Mouse (Mus musculus) hindbrain, embryonic 10.5 days (tissue): ENCODE measurements around the gene Tcp11x2. TPM values are rescaled to one million over a fixed set of nuclear protein-coding genes. Genes with fewer than 3 reads are reported as not detected.

Experiments used
- DNase-seq: peaks from one replicate; pipeline ENCODE4 v3.0.0-alpha.2; 2017; ENCODE audit warnings: low spot score
- H3K27ac ChIP-seq: fragments of 300-500 bp; sonication (generic); 2 replicates; pipeline ENCODE4 v1.5.1; 2016; ENCODE audit warnings: mild to moderate bottlenecking, moderate library complexity
- H3K27me3 ChIP-seq: fragments of 300-500 bp; sonication (generic); 2 replicates; pipeline ENCODE4 v1.6.1; 2016; ENCODE audit warnings: mild to moderate bottlenecking; ENCODE audit not compliant: poor library complexity, insufficient read depth, severe bottlenecking
- H3K36me3 ChIP-seq: fragments of 300-500 bp; sonication (generic); 2 replicates; pipeline ENCODE4 v1.6.1; 2016; ENCODE audit warnings: mild to moderate bottlenecking, moderate library complexity
- H3K4me1 ChIP-seq: fragments of 300-500 bp; sonication (generic); replicated peaks from 2 replicates; pipeline ENCODE4 v1.6.1; 2016; ENCODE audit warnings: mild to moderate bottlenecking
- H3K4me3 ChIP-seq: fragments of 300-500 bp; sonication (generic); 2 replicates; pipeline ENCODE4 v1.5.1; 2016; ENCODE audit warnings: mild to moderate bottlenecking, moderate library complexity
- H3K9me3 ChIP-seq: fragments of 300-500 bp; sonication (generic); 2 replicates; pipeline ENCODE4 v1.6.1; 2016; ENCODE audit warnings: mild to moderate bottlenecking, moderate library complexity
- WGBS: fragments of 180-500 bp; shearing (Covaris S2); methylation state at CpG from one replicate; pipeline ENCODE4 v1.1.7; 2016; 5-methylcytosine and 5-hydroxymethylcytosine counted together
- polyA plus RNA-seq: library from polyadenylated mRNA; unstranded; fragments of >200 nt; fragmentation: Nextera tagmentation; extraction: Ambion mirVana; gene quantifications from 2 replicates; pipeline ENCODE4 v1.2.1, GENCODE M21; 2016

Gene Tcp11x2
- polyA plus RNA-seq: 0.11 TPM in 1 of 2 replicates, not detected in the other

- Histone ChIP-seq H3K36me3 (no peaks in the 10 kb centered on the region), H3K4me1 (no peaks in the 10 kb centered on the region), H3K9me3 (no peaks in the 10 kb centered on the region), H3K27ac (no peak within 1 kb of the TSS), H3K4me3 (no peak within 1 kb of the TSS), H3K27me3 (peaks cover 30% of the 10 kb centered on the region)
- DNase-seq: no peak
- WGBS: 70% methylated on average over 1 of the region's 1 CpGs
Observed at GRCm38 (mm10) chrX:135693633-135694032, at the start of gene Tcp11x2. Gene Tcp11x2 (minus strand): TSS chrX:135693790.

GRCm38 (mm10) chrX:135743056-135743355 lies 49.4 kb upstream of the Tcp11x2 start:
- Histone ChIP-seq H3K4me3 (peak overlapping the region; percentile 66), H3K9me3 (no peaks in the 10 kb centered on the region), H3K27me3 (peaks cover 5% of the 10 kb centered on the region; the same call in 1 of the 2 replicates), H3K27ac (peak overlapping the region; percentile 86), H3K4me1 (peaks cover 6% of the 10 kb centered on the region; the same call in 1 of the 2 replicates), H3K36me3 (peaks cover 20% of the 10 kb centered on the region)
- DNase-seq: no peak
- 19% methylated on average over 7 of the region's 7 CpGs for WGBS

GRCm38 (mm10) chrX:135742304-135743055 lies 48.9 kb upstream of the Tcp11x2 start, which contains the start of the genes Armcx5 and Gprasp1:
Gene Armcx5 (plus strand): TSS chrX:135742733.
Gene Gprasp1 (plus strand): TSS chrX:135742733.
- peaks cover 20% of the 10 kb centered on the region for H3K36me3 ChIP-seq
- peaks cover 5% of the 10 kb centered on the region; the same call in 1 of the 2 replicates for H3K27me3 ChIP-seq
- H3K27ac ChIP-seq: peak within 1 kb of the TSS; percentile 86
- DNase-seq: peak; percentile 83
- WGBS: 20% methylated on average over 48 of the region's 48 CpGs
- no peaks in the 10 kb centered on the region for H3K9me3 ChIP-seq
- H3K4me1 ChIP-seq: peaks cover 6% of the 10 kb centered on the region; the same call in 1 of the 2 replicates
- H3K4me3 ChIP-seq: peak within 1 kb of the TSS; percentile 66

GRCm38 (mm10) chrX:135738730-135739520 lies 45.3 kb upstream of the Tcp11x2 start:
- Histone ChIP-seq H3K27ac (no peak overlapping the region), H3K36me3 (no peaks in the 10 kb centered on the region), H3K4me3 (no peak overlapping the region), H3K9me3 (no peaks in the 10 kb centered on the region), H3K4me1 (peaks cover 6% of the 10 kb centered on the region; the same call in 1 of the 2 replicates), H3K27me3 (peaks cover 5% of the 10 kb centered on the region; the same call in 1 of the 2 replicates)
- WGBS: 93% methylated on average over 2 of the region's 2 CpGs
- DNase-seq: no peak

- Histone ChIP-seq H3K27me3 (peaks cover 31% of the 10 kb centered on the region), H3K36me3 (no peaks in the 10 kb centered on the region), H3K9me3 (no peaks in the 10 kb centered on the region), H3K27ac (no peak within 1 kb of the TSS), H3K4me3 (no peak within 1 kb of the TSS), H3K4me1 (no peaks in the 10 kb centered on the region)
- DNase-seq: no peak
- 83% methylated on average over 10 of the region's 10 CpGs for WGBS
Observed at GRCm38 (mm10) chrX:135725161-135725560, 31.6 kb upstream of the Tcp11x2 start, which contains the start of gene Tmsb15a. Gene Tmsb15a (minus strand): TSS chrX:135725261.

- WGBS: 86% methylated on average over 2 of the region's 2 CpGs
- Histone ChIP-seq H3K36me3 (no peaks in the 10 kb centered on the region), H3K4me1 (no peaks in the 10 kb centered on the region), H3K27me3 (peaks cover 11% of the 10 kb centered on the region; the same call in 1 of the 2 replicates), H3K4me3 (no peak overlapping the region), H3K27ac (no peak overlapping the region), H3K9me3 (no peaks in the 10 kb centered on the region)
- DNase-seq: no peak
Observed at GRCm38 (mm10) chrX:135712845-135713244, 19.3 kb upstream of the Tcp11x2 start.

- Histone ChIP-seq H3K27me3 (peaks cover 4% of the 10 kb centered on the region; the same call in 1 of the 2 replicates), H3K4me3 (no peak overlapping the region), H3K4me1 (no peaks in the 10 kb centered on the region), H3K36me3 (no peaks in the 10 kb centered on the region), H3K27ac (no peak overlapping the region), H3K9me3 (no peaks in the 10 kb centered on the region)
- WGBS: 60% methylated on average over 2 of the region's 2 CpGs
- DNase-seq: no peak
Observed at GRCm38 (mm10) chrX:135704349-135704748, 10.8 kb upstream of the Tcp11x2 start.

- H3K27ac ChIP-seq: no peak overlapping the region
- DNase-seq: no peak
- WGBS: 92% methylated on average over 1 of the region's 1 CpGs
Observed at GRCm38 (mm10) chrX:135703111-135703510, 9.5 kb upstream of the Tcp11x2 start.

GRCm38 (mm10) chrX:135687802-135688201 lies 5.8 kb downstream of the Tcp11x2 start:
- Histone ChIP-seq H3K4me3 (no peak overlapping the region), H3K9me3 (no peaks in the 10 kb centered on the region), H3K27ac (no peak overlapping the region), H3K4me1 (no peaks in the 10 kb centered on the region), H3K27me3 (peaks cover 41% of the 10 kb centered on the region), H3K36me3 (no peaks in the 10 kb centered on the region)
- DNase-seq: no peak
- WGBS: 80% methylated on average over 3 of the region's 3 CpGs

More at GRCm38 (mm10) chrX:135703111-135703510, 9.5 kb upstream of the Tcp11x2 start:
- H3K27me3 ChIP-seq: peaks cover 4% of the 10 kb centered on the region; the same call in 1 of the 2 replicates
- no peak overlapping the region for H3K4me3 ChIP-seq
- no peaks in the 10 kb centered on the region for H3K4me1 ChIP-seq
- no peaks in the 10 kb centered on the region for H3K9me3 ChIP-seq
- no peaks in the 10 kb centered on the region for H3K36me3 ChIP-seq

GRCm38 (mm10) chrX:135681858-135682257 lies 11.7 kb downstream of the Tcp11x2 start:
- no peak for DNase-seq
- peaks cover 38% of the 10 kb centered on the region for H3K27me3 ChIP-seq
- H3K27ac ChIP-seq: no peak overlapping the region
- 83% methylated on average over 2 of the region's 2 CpGs for WGBS
- H3K9me3 ChIP-seq: no peaks in the 10 kb centered on the region
- H3K36me3 ChIP-seq: no peaks in the 10 kb centered on the region
- no peak overlapping the region for H3K4me3 ChIP-seq
- no peaks in the 10 kb centered on the region for H3K4me1 ChIP-seq

GRCm38 (mm10) chrX:135652173-135652772 lies 41.3 kb downstream of the Tcp11x2 start:
- Histone ChIP-seq H3K4me1 (no peaks in the 10 kb centered on the region), H3K27me3 (no peaks in the 10 kb centered on the region; the same call in 1 of the 2 replicates), H3K4me3 (no peak overlapping the region), H3K36me3 (no peaks in the 10 kb centered on the region), H3K9me3 (no peaks in the 10 kb centered on the region), H3K27ac (no peak overlapping the region)
- DNase-seq: no peak
- 57% methylated on average over 9 of the region's 9 CpGs for WGBS

- no peaks in the 10 kb centered on the region for H3K9me3 ChIP-seq
- H3K36me3 ChIP-seq: no peaks in the 10 kb centered on the region
- no peaks in the 10 kb centered on the region; the same call in 1 of the 2 replicates for H3K27me3 ChIP-seq
- DNase-seq: no peak
- H3K4me1 ChIP-seq: no peaks in the 10 kb centered on the region
- WGBS: 90% methylated on average over 11 of the region's 11 CpGs
- H3K27ac ChIP-seq: no peak within 1 kb of the TSS
- no peak within 1 kb of the TSS for H3K4me3 ChIP-seq
Observed at GRCm38 (mm10) chrX:135627605-135628004, 66.0 kb downstream of the Tcp11x2 start, which contains the start of gene Prame. Gene Prame (minus strand): TSS chrX:135627705.
